Mouse (Mus musculus) kidney, postnatal 0 days (tissue): ENCODE data around the gene Crkl. TPM values are rescaled to one million over a fixed set of nuclear protein-coding genes. Genes with fewer than 3 reads are reported as not detected.

Experiments
- ATAC-seq: fragments of 200-750 bp; cut with Nextera tagmentation; replicated peaks from 2 replicates; pipeline ENCODE4 v1.8.0; 2017; ENCODE audit warnings: low read depth, moderate number of reproducible peaks, moderate TSS enrichment, moderate library complexity; ENCODE audit not compliant: low FRiP score
- DNase-seq: peaks from one replicate; pipeline ENCODE4 v3.0.0-alpha.2; 2016; ENCODE audit warnings: low spot score
- H3K27ac ChIP-seq: fragments of 300-500 bp; sonication (generic); 2 replicates; pipeline ENCODE4 v1.5.1; 2014; ENCODE audit warnings: mild to moderate bottlenecking
- H3K27me3 ChIP-seq: fragments of 300-500 bp; sonication (generic); 2 replicates; pipeline ENCODE4 v1.6.1; 2014; ENCODE audit warnings: low read length, mixed read lengths; ENCODE audit not compliant: insufficient read depth
- H3K36me3 ChIP-seq: fragments of 300-500 bp; sonication (generic); 2 replicates; pipeline ENCODE4 v1.6.1; 2014; ENCODE audit warnings: low read length, mixed read lengths; ENCODE audit not compliant: insufficient read depth
- H3K4me1 ChIP-seq: fragments of 300-500 bp; sonication (generic); replicated peaks from 2 replicates; pipeline ENCODE4 v1.6.1; 2014; ENCODE audit warnings: antibody characterized with exemption, low read length, mixed read lengths; ENCODE audit not compliant: insufficient read depth
- H3K4me2 ChIP-seq: fragments of 300-500 bp; sonication (generic); 2 replicates; pipeline ENCODE4 v1.6.1; 2014; ENCODE audit warnings: mild to moderate bottlenecking, low read length, moderate library complexity, mixed read lengths
- H3K4me3 ChIP-seq: fragments of 300-500 bp; sonication (generic); replicated peaks from 2 replicates; pipeline ENCODE4 v1.5.1; 2014; ENCODE audit warnings: low read depth, low read length
- H3K9ac ChIP-seq: fragments of 300-500 bp; sonication (generic); 2 replicates; pipeline ENCODE4 v1.6.1; 2014; ENCODE audit warnings: low read depth, low read length
- H3K9me3 ChIP-seq: fragments of 300-500 bp; sonication (generic); replicated peaks from 2 replicates; pipeline ENCODE4 v1.6.1; 2016; ENCODE audit warnings: low read length, inconsistent platforms, mixed read lengths
- CTCF ChIP-seq: IDR thresholded peaks from 2 replicates; pipeline ENCODE4 v1.5.1; 2016; ENCODE audit warnings: antibody characterized with exemption, low read depth, mild to moderate bottlenecking, moderate library complexity
- WGBS: fragments of 180-500 bp; shearing (Covaris S2); extraction: QIAGEN DNeasy Blood & Tissue Kit; methylation state at CpG from one replicate; pipeline ENCODE4 v1.1.7; 2014; 5-methylcytosine and 5-hydroxymethylcytosine counted together
- polyA plus RNA-seq: library from polyadenylated mRNA; unstranded; fragments of >200 nt; fragmentation: Nextera tagmentation; extraction: Ambion mirVana; gene quantifications from 2 replicates; pipeline ENCODE4 v1.2.1, GENCODE M21; 2015

The Crkl gene
- polyA plus RNA-seq, 1 experiment from 2014 or later, result 51.3 TPM

DNA sequence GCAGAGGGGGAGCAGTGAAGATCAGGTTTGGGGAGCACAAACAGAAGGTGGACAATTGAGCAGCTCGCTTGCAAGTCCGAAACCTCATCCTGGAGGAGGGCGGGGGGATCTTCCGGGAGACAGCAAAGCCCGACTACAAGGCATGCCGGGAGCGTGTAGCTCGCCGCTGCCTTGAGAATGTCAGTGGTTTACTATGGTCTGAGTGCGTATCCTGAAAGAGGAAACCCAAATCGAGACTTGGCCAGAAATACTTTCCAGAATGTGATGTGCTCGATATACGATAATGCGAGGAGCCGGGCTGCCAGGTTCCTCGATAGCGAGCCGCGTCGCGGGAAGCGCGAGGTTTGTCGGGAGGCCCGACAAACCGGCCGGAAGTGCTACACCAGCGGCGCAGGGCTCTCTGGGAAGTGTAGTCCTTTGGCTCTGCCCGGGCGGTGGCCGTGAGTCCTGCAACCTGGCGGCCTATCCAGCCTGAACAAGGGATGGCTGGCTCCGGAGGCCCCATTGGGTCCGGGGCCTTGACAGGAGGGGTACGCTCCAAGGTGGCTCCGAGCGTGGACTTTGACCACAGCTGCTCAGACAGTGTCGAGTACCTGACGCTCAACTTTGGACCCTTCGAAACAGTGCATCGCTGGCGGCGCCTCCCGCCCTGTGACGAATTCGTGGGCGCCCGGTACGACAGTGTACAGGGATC, 56.9 kb downstream of the Crkl start, which contains the start of gene Lztr1:
Gene Lztr1, plus strand, starts transcription at position 143 of the 694 bp plus-strand sequence.
- ATAC-seq (peak; percentile 95), DNase-seq (peak; percentile 95)
- under 1% methylated on average over 50 of the region's 50 CpGs for WGBS
- H3K27ac ChIP-seq, result peak within 1 kb of the TSS; percentile 85
- TF ChIP-seq CTCF, result peak; percentile 25; the same call in 1 of the 2 replicates
- H3K9ac ChIP-seq, result peak within 1 kb of the TSS; percentile 69
- no peaks in the 10 kb centered on the region for H3K27me3 ChIP-seq
- peak within 1 kb of the TSS; percentile 63 for H3K4me3 ChIP-seq
- no peaks in the 10 kb centered on the region for H3K9me3 ChIP-seq
- H3K4me1 ChIP-seq, result peaks cover 10% of the 10 kb centered on the region
- peaks cover 21% of the 10 kb centered on the region; the same call in 1 of the 2 replicates for H3K36me3 ChIP-seq
- peak within 1 kb of the TSS; percentile 65 for H3K4me2 ChIP-seq

DNA sequence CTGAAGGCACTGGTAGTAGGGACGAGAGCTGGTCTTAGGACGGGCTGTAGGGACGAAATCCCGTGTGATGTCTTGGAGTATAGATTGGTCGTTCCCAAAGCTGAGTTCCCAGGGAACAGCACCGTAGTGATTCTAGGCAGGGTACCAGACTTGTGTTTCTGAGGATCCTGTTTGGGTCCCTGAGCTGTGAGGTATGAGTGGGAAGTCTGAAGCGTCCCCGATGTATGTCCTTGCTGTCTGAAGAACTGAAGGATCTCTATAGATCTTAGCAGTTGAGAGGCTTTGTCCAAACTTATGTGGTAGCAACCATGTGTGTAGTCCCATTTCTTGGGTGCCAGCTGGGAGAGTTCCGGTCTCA, 57.4 kb downstream of the Crkl start:
- Histone ChIP-seq H3K27me3 (no peaks in the 10 kb centered on the region), H3K27ac (peak overlapping the region; percentile 85; the same call in 1 of the 2 replicates), H3K9ac (peak overlapping the region; percentile 69), H3K4me2 (peak overlapping the region; percentile 65), H3K4me1 (peaks cover 10% of the 10 kb centered on the region), H3K36me3 (peaks cover 25% of the 10 kb centered on the region; the same call in 1 of the 2 replicates), H3K9me3 (no peaks in the 10 kb centered on the region), H3K4me3 (peak overlapping the region; percentile 63)
- ATAC-seq (no peak), DNase-seq (no peak)
- WGBS, result 8% methylated on average over 9 of the region's 9 CpGs
- TF ChIP-seq CTCF, result no peak

DNA sequence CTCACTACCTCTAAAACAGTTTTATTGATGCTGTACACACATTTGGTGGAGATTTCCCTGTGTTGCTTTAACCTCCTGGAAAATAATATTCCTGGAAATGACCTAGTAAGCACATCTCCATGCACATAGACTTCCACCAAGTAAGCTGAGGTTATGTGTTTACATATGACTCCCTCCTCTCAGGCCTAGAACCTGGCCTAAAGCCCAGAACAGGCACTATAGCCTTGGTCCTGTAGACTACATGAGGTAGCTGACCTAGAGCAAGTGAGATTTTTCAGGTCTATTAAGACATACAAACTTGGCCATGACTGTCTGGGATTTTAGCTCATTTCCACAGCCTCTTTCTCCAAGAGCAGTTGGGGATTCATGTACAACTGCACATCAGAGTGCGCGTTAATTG, 58.4 kb downstream of the Crkl start:
- ATAC-seq (no peak), DNase-seq (no peak)
- Histone ChIP-seq H3K36me3 (peaks cover 29% of the 10 kb centered on the region), H3K27me3 (no peaks in the 10 kb centered on the region), H3K4me2 (peak overlapping the region; percentile 65; the same call in 1 of the 2 replicates), H3K27ac (peak overlapping the region; percentile 44; the same call in 1 of the 2 replicates), H3K4me3 (no peak overlapping the region), H3K9me3 (no peaks in the 10 kb centered on the region), H3K4me1 (peaks cover 10% of the 10 kb centered on the region), H3K9ac (no peak overlapping the region)
- no peak for TF ChIP-seq CTCF
- WGBS, result 100% methylated on average over 2 of the region's 2 CpGs

DNA sequence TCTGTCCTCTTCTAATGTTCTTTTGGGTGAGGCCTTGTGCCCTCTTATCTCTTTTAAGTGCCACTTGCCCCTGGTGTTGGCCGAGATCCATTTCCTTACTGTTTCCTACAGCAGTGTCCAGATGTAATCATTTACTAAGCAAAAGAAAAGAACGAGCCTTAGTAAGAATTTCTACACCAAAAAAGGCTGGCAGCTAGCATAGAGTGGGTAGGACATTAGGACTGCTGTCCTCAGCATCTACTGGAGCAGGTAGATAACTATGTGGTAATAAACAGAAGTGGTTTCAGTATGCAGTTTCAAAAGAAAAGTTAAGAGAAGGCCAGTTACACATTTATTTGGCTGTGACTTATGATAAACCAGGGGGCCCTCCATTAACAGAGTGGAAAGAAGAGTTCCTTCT, 58.9 kb downstream of the Crkl start:
- 62% methylated on average over 2 of the region's 2 CpGs for WGBS
- Histone ChIP-seq H3K9ac (no peak overlapping the region), H3K36me3 (peaks cover 34% of the 10 kb centered on the region), H3K4me1 (peaks cover 10% of the 10 kb centered on the region), H3K27me3 (no peaks in the 10 kb centered on the region), H3K27ac (peak overlapping the region; percentile 44; the same call in 1 of the 2 replicates), H3K4me2 (no peak overlapping the region), H3K4me3 (no peak overlapping the region), H3K9me3 (no peaks in the 10 kb centered on the region)
- 0 out of 2 replicates have a peak, but pooled peaks have one; percentile 21 for ATAC-seq
- no peak for TF ChIP-seq CTCF
- no peak for DNase-seq

DNA sequence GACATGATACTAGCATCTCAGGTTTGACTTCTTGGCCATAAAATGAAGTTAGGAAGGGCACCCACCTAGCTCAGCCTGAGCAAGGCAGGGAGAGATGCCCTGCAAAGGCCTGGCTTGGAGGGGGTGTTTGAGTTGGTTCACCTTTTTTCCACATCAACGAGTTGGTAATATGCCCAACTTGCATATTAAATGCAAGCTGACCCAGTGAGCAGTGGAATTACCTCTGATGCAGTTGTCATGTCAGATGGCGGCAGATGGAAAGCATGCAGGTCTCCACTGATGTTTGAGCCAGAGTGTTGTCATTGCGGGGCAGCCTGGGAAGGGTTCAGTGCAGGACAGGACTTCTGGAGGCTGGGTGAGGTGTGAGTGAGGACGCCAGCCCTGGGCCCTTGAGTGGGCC, 59.6 kb downstream of the Crkl start:
- 86% methylated on average over 4 of the region's 4 CpGs for WGBS
- no peaks in the 10 kb centered on the region for H3K27me3 ChIP-seq
- no peak for TF ChIP-seq CTCF

DNA sequence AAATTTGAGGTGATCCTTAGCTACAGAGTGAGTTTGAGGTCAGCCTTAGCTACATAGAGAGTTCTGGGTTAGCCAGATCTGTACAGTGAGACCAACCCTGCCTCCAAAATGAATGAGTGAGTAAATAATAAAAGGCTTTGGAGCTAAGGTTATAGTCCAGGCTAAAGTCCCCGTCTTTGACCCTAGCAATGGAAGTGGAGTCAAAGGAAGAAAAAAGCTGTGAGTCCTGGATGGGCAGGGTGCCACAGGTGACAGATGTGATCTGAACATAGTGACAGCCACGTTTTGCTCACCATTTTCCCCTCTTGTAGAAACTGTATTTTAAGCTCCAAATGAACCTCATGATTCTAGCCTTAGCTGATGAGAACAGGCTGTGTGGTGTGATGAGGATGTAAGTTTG, 67.1 kb downstream of the Crkl start:
- Histone ChIP-seq H3K9me3 (no peaks in the 10 kb centered on the region), H3K27me3 (no peaks in the 10 kb centered on the region), H3K36me3 (peaks cover 78% of the 10 kb centered on the region), H3K4me2 (no peak overlapping the region), H3K4me3 (no peak overlapping the region), H3K9ac (no peak overlapping the region), H3K27ac (no peak overlapping the region), H3K4me1 (no peaks in the 10 kb centered on the region)
- WGBS, result 88% methylated on average over 2 of the region's 2 CpGs
- no peak for TF ChIP-seq CTCF
- no peak for ATAC-seq
- no peak for DNase-seq

More for the DNA sequence above, 59.6 kb downstream of the Crkl start:
- no peak overlapping the region for H3K9ac ChIP-seq
- no peak for DNase-seq
- no peaks in the 10 kb centered on the region for H3K9me3 ChIP-seq
- no peak overlapping the region for H3K4me2 ChIP-seq
- peaks cover 10% of the 10 kb centered on the region for H3K4me1 ChIP-seq
- no peak for ATAC-seq
- peak overlapping the region; percentile 6; the same call in 1 of the 2 replicates for H3K27ac ChIP-seq
- H3K36me3 ChIP-seq, result peaks cover 41% of the 10 kb centered on the region
- H3K4me3 ChIP-seq, result no peak overlapping the region
